Mouse (Mus musculus) heart, postnatal 0 days (tissue): ENCODE results near the gene Fsd1l.

Experiments
- CTCF ChIP-seq: IDR thresholded peaks from 2 replicates; pipeline ENCODE4 v1.5.1; 2016; ENCODE audit warnings: antibody characterized with exemption, control low read depth, low read depth
- EP300 ChIP-seq: IDR thresholded peaks from 2 replicates; pipeline ENCODE4 v1.6.1; 2016; ENCODE audit warnings: antibody characterized with exemption, low read depth

GRCm38 (mm10) chr4:53591941-53592340, 39.3 kb upstream of the Fsd1l start:
- TF ChIP-seq CTCF (no peak), EP300 (no peak)
